Mouse (Mus musculus) limb, embryonic 11.5 days (tissue): Measurements from ENCODE around the gene Slc25a51. TPM values are rescaled to one million over a fixed set of nuclear protein-coding genes. Genes with fewer than 3 reads are reported as not detected.
A peak's percentile ranks its signal among the peaks of the same experiment; 100 is the strongest.

Experiments used
- ATAC-seq: fragments of 200-750 bp; cut with Nextera tagmentation; 2 replicates; pipeline ENCODE4 v1.8.0; 2017; ENCODE audit warnings: low read depth; ENCODE audit not compliant: insufficient number of reproducible peaks, low FRiP score, low TSS enrichment
- DNase-seq: peaks from one replicate; pipeline ENCODE4 v3.0.0-alpha.2; 2015; ENCODE audit warnings: low spot score
- H3K27ac ChIP-seq: fragments of 300-500 bp; sonication (generic); replicated peaks from 2 replicates; pipeline ENCODE4 v1.5.1; 2014; ENCODE audit warnings: low read depth, mild to moderate bottlenecking, low read length
- H3K27me3 ChIP-seq: fragments of 300-500 bp; sonication (generic); 2 replicates; pipeline ENCODE4 v1.6.1; 2014; ENCODE audit warnings: mild to moderate bottlenecking, low read length, mixed read lengths; ENCODE audit not compliant: control insufficient read depth, insufficient read depth
- H3K36me3 ChIP-seq: fragments of 300-500 bp; sonication (generic); 2 replicates; pipeline ENCODE4 v1.6.1; 2014; ENCODE audit warnings: mild to moderate bottlenecking, low read length, moderate library complexity, mixed read lengths; ENCODE audit not compliant: control insufficient read depth, insufficient read depth
- H3K4me1 ChIP-seq: fragments of 300-500 bp; sonication (generic); 2 replicates; pipeline ENCODE4 v1.6.1; 2014; ENCODE audit warnings: low read length, mixed read lengths; ENCODE audit not compliant: control insufficient read depth, insufficient read depth
- H3K4me2 ChIP-seq: fragments of 300-500 bp; sonication (generic); 2 replicates; pipeline ENCODE4 v1.6.1; 2014; ENCODE audit warnings: low read depth, mild to moderate bottlenecking, moderate library complexity; ENCODE audit not compliant: severe bottlenecking
- H3K4me3 ChIP-seq: fragments of 300-500 bp; sonication (generic); 2 replicates; pipeline ENCODE4 v1.5.1; 2014; ENCODE audit warnings: low read depth, low read length
- H3K9ac ChIP-seq: fragments of 300-500 bp; sonication (generic); 2 replicates; pipeline ENCODE4 v1.6.1; 2014; ENCODE audit warnings: mild to moderate bottlenecking, low read length
- H3K9me3 ChIP-seq: fragments of 300-500 bp; sonication (generic); 2 replicates; pipeline ENCODE4 v1.6.1; 2016; ENCODE audit warnings: low read length; ENCODE audit not compliant: control insufficient read depth
- WGBS: fragments of 180-500 bp; shearing (Covaris S2); extraction: QIAGEN DNeasy Blood & Tissue Kit; methylation state at CpG from one replicate; pipeline ENCODE4 v1.1.7; 2014; 5-methylcytosine and 5-hydroxymethylcytosine counted together
- polyA plus RNA-seq: library from polyadenylated mRNA; unstranded; fragments of >200 nt; fragmentation: Nextera tagmentation; extraction: Ambion mirVana; gene quantifications from 2 replicates; pipeline ENCODE4 v1.2.1, GENCODE M21; 2014

Slc25a51 gene
- polyA plus RNA-seq, 1 experiment from 2014 or later = 72.8 TPM

GRCm38 (mm10) chr4:45434681-45435080, 26.1 kb upstream of the Slc25a51 start:
- no peaks in the 10 kb centered on the region for H3K27me3 ChIP-seq
- no peak overlapping the region for H3K4me2 ChIP-seq
- no peaks in the 10 kb centered on the region for H3K9me3 ChIP-seq
- no peak overlapping the region for H3K4me3 ChIP-seq
- H3K36me3 ChIP-seq = no peaks in the 10 kb centered on the region
- DNase-seq (no peak), ATAC-seq (no peak)
- H3K9ac ChIP-seq = no peak overlapping the region
- WGBS = 76% methylated on average over 4 of the region's 4 CpGs
- peaks cover 65% of the 10 kb centered on the region for H3K4me1 ChIP-seq
- H3K27ac ChIP-seq = no peak overlapping the region

- ATAC-seq (no peak), DNase-seq (no peak)
- Histone ChIP-seq H3K9ac (no peak overlapping the region), H3K36me3 (no peaks in the 10 kb centered on the region), H3K27me3 (no peaks in the 10 kb centered on the region), H3K27ac (peak overlapping the region; percentile 22; the same call in 1 of the 2 replicates), H3K9me3 (no peaks in the 10 kb centered on the region), H3K4me3 (no peak overlapping the region), H3K4me2 (no peak overlapping the region), H3K4me1 (peaks cover 58% of the 10 kb centered on the region)
- WGBS = 84% methylated on average over 12 of the region's 12 CpGs
Observed at GRCm38 (mm10) chr4:45434071-45434470, 25.5 kb upstream of the Slc25a51 start.

- Histone ChIP-seq H3K36me3 (no peaks in the 10 kb centered on the region), H3K9ac (no peak overlapping the region), H3K4me1 (peaks cover 48% of the 10 kb centered on the region), H3K4me3 (no peak overlapping the region), H3K4me2 (no peak overlapping the region), H3K27ac (0 out of 2 replicates have a peak overlapping the region, but pooled peaks have one; percentile 36), H3K27me3 (no peaks in the 10 kb centered on the region), H3K9me3 (no peaks in the 10 kb centered on the region)
- ATAC-seq (no peak), DNase-seq (no peak)
- WGBS = 79% methylated on average over 3 of the region's 3 CpGs
Observed at GRCm38 (mm10) chr4:45431806-45432205, 23.2 kb upstream of the Slc25a51 start.

- no peak overlapping the region for H3K4me3 ChIP-seq
- H3K9ac ChIP-seq = no peak overlapping the region
- DNase-seq = no peak
- 91% methylated on average over 3 of the region's 3 CpGs for WGBS
- no peaks in the 10 kb centered on the region for H3K27me3 ChIP-seq
- no peak for ATAC-seq
- H3K36me3 ChIP-seq = no peaks in the 10 kb centered on the region
- H3K27ac ChIP-seq = no peak overlapping the region
- H3K9me3 ChIP-seq = no peaks in the 10 kb centered on the region
- H3K4me1 ChIP-seq = peaks cover 45% of the 10 kb centered on the region
- no peak overlapping the region for H3K4me2 ChIP-seq
Observed at GRCm38 (mm10) chr4:45431316-45431715, 22.8 kb upstream of the Slc25a51 start.

- Histone ChIP-seq H3K4me1 (peaks cover 28% of the 10 kb centered on the region), H3K4me3 (no peak overlapping the region), H3K27me3 (no peaks in the 10 kb centered on the region), H3K27ac (no peak overlapping the region), H3K36me3 (no peaks in the 10 kb centered on the region), H3K9me3 (no peaks in the 10 kb centered on the region), H3K9ac (no peak overlapping the region), H3K4me2 (no peak overlapping the region)
- no peak for ATAC-seq
- WGBS = 86% methylated on average over 7 of the region's 7 CpGs
- DNase-seq = no peak
Observed at GRCm38 (mm10) chr4:45429451-45429850, 20.9 kb upstream of the Slc25a51 start.

- no peak overlapping the region for H3K9ac ChIP-seq
- no peak for ATAC-seq
- 59% methylated on average over 13 of the region's 13 CpGs for WGBS
Observed at GRCm38 (mm10) chr4:45426724-45427457, 18.3 kb upstream of the Slc25a51 start.

GRCm38 (mm10) chr4:45423406-45423805, 14.8 kb upstream of the Slc25a51 start:
- WGBS = 33% methylated on average over 8 of the region's 8 CpGs

More at GRCm38 (mm10) chr4:45426724-45427457, 18.3 kb upstream of the Slc25a51 start:
- Histone ChIP-seq H3K27me3 (no peaks in the 10 kb centered on the region), H3K9me3 (no peaks in the 10 kb centered on the region), H3K4me3 (no peak overlapping the region), H3K36me3 (no peaks in the 10 kb centered on the region), H3K4me1 (peaks cover 10% of the 10 kb centered on the region), H3K4me2 (no peak overlapping the region), H3K27ac (no peak overlapping the region)
- DNase-seq = peak; percentile 75

GRCm38 (mm10) chr4:45422640-45423039, 14.1 kb upstream of the Slc25a51 start:
- Histone ChIP-seq H3K4me3 (no peak overlapping the region), H3K9ac (no peak overlapping the region), H3K36me3 (no peaks in the 10 kb centered on the region), H3K27me3 (no peaks in the 10 kb centered on the region), H3K27ac (no peak overlapping the region), H3K9me3 (no peaks in the 10 kb centered on the region), H3K4me2 (no peak overlapping the region), H3K4me1 (peaks cover 10% of the 10 kb centered on the region)
- no peak for DNase-seq
- WGBS = 86% methylated on average over 10 of the region's 10 CpGs
- no peak for ATAC-seq

More at GRCm38 (mm10) chr4:45423406-45423805, 14.8 kb upstream of the Slc25a51 start:
- no peak overlapping the region for H3K4me3 ChIP-seq
- H3K9me3 ChIP-seq = no peaks in the 10 kb centered on the region
- H3K27ac ChIP-seq = no peak overlapping the region
- H3K27me3 ChIP-seq = no peaks in the 10 kb centered on the region
- H3K4me2 ChIP-seq = no peak overlapping the region
- H3K9ac ChIP-seq = no peak overlapping the region
- peaks cover 10% of the 10 kb centered on the region for H3K4me1 ChIP-seq
- ATAC-seq = no peak
- no peak for DNase-seq
- H3K36me3 ChIP-seq = no peaks in the 10 kb centered on the region
